In the genomic region with DNA sequence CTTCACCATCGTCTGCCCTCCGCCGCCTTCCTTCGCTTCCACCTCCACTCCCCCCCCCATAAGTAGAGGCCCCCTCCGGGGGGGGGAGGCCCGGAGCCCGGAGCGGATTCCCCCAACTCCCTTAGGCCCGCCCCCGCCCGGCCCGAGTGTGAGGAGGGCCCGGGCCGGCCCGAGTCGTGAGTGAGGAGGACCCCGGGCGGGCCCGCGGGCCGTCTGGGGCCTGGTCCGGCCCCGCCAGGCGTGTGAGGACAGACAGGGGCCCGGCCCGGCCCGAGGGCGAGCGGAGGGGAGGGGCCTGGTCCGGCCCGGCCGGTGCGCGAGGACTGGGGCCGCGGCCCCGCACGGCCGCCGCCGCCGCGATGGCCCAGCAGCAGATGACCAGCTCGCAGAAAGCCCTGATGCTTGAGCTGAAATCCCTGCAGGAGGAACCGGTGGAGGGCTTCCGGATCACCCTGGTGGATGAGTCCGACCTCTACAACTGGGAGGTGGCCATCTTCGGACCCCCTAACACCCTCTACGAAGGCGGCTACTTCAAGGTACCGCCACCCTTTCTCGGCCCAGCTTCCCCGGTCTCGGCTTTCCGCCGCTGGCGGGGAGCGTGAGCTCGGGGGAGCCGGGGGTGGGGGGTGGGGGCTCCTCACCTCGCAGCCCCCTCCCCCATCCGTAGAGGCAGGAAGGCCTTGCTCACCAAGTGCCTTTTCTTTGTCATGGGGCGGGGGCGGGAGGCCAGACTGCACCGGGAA, we compare ENCODE assay signal across 8 mouse cellular contexts. TPM values are rescaled to one million over a fixed set of nuclear protein-coding genes. Genes with fewer than 3 reads are reported as not detected.
DNase-seq lines count a peak whose midpoint lies in the region; ATAC-seq and TF ChIP-seq lines count a peak whose summit lies in the region.

TSS of gene Ube2r2 (plus strand) at position 33 of the 743 bp plus-strand sequence.

- 0% methylated on average over 25 of the region's 65 CpGs for WGBS in embryonic facial prominence, embryonic 14.5 days
- under 1% methylated on average over 56 of the region's 65 CpGs for WGBS in heart, adult 2 months
- under 1% methylated on average over 61 of the region's 65 CpGs for WGBS in kidney, adult 2 months
- under 1% methylated on average over 62 of the region's 65 CpGs for WGBS in limb, embryonic 15.5 days
- under 1% methylated on average over 48 of the region's 65 CpGs for WGBS in midbrain, embryonic 16.5 days

- H3K36me3 ChIP-seq in embryonic facial prominence, embryonic 14.5 days (ENCODE audit: control insufficient read depth, insufficient read depth, low read length), result peaks cover 21% of the 10 kb centered on the region
- peaks cover 14% of the 10 kb centered on the region for H3K36me3 ChIP-seq in heart, adult 2 months (ENCODE audit: control insufficient read depth, insufficient read depth, low read length)
- no peaks in the 10 kb centered on the region for H3K36me3 ChIP-seq in kidney, adult 2 months (ENCODE audit: control insufficient read depth, insufficient read depth, low read length)
- peaks cover 15% of the 10 kb centered on the region for H3K36me3 ChIP-seq in limb, embryonic 15.5 days
- no peaks in the 10 kb centered on the region for H3K36me3 ChIP-seq in midbrain, embryonic 16.5 days (ENCODE audit: control insufficient read depth, insufficient read depth, low read length)

- no peaks in the 10 kb centered on the region for H3K9me3 ChIP-seq in embryonic facial prominence, embryonic 14.5 days (ENCODE audit: control insufficient read depth, low read length)
- H3K9me3 ChIP-seq in limb, embryonic 15.5 days, result no peaks in the 10 kb centered on the region
- no peaks in the 10 kb centered on the region for H3K9me3 ChIP-seq in midbrain, embryonic 16.5 days (replicated peaks; ENCODE audit: control insufficient read depth, low read length, poor library complexity, severe bottlenecking)

- DNase-seq in 3T3-L1 (ENCODE audit: low read depth, low spot score), result peak; percentile 70
- peak; percentile 77 for DNase-seq in adrenal gland, postnatal 10 days
- DNase-seq in embryonic facial prominence, embryonic 14.5 days (ENCODE audit: low spot score), result peak; percentile 80
- DNase-seq in heart, adult 2 months, result peak; percentile 85 to 86
- peak; percentile 73 for DNase-seq in kidney, adult 2 months
- peak; percentile 57 to 62 for DNase-seq in spleen, postnatal 36 days (ENCODE audit: low spot score in 2 of 2)

- peak within 1 kb of the TSS; percentile 75 for H3K4me2 ChIP-seq in embryonic facial prominence, embryonic 14.5 days (ENCODE audit: low read depth, low read length)
- H3K4me2 ChIP-seq in limb, embryonic 15.5 days, result peak within 1 kb of the TSS; percentile 60
- H3K4me2 ChIP-seq in midbrain, embryonic 16.5 days (ENCODE audit: low read length), result peak within 1 kb of the TSS; percentile 73

- intact Hi-C loops in heart, adult 2 months (cut with DNase I), result no loop called here

- peaks cover 5% of the 10 kb centered on the region; the same call in 1 of the 2 replicates for H3K4me1 ChIP-seq in embryonic facial prominence, embryonic 14.5 days (ENCODE audit: control insufficient read depth, insufficient read depth, low read length)
- H3K4me1 ChIP-seq in heart, adult 2 months (ENCODE audit: control insufficient read depth, insufficient read depth, low read length), result peaks cover 5% of the 10 kb centered on the region
- no peaks in the 10 kb centered on the region; the same call in 1 of the 2 replicates for H3K4me1 ChIP-seq in kidney, adult 2 months (ENCODE audit: control insufficient read depth, insufficient read depth, low read length)
- peaks cover 5% of the 10 kb centered on the region for H3K4me1 ChIP-seq in limb, embryonic 15.5 days
- peaks cover 21% of the 10 kb centered on the region for H3K4me1 ChIP-seq in midbrain, embryonic 16.5 days (ENCODE audit: control insufficient read depth, insufficient read depth, low read length)

- H3K79me2 ChIP-seq in heart, adult 2 months (replicated peaks; ENCODE audit: control insufficient read depth, insufficient read depth, low read length), result no peaks in the 10 kb centered on the region; the same call in 1 of the 2 replicates

- H3K4me3 ChIP-seq in embryonic facial prominence, embryonic 14.5 days (ENCODE audit: low read depth, low read length), result peak within 1 kb of the TSS; percentile 90
- H3K4me3 ChIP-seq in heart, adult 2 months, result peak within 1 kb of the TSS; percentile 92
- peak within 1 kb of the TSS; percentile 80 for H3K4me3 ChIP-seq in kidney, adult 2 months (ENCODE audit: insufficient read depth, low read depth, low read length)
- H3K4me3 ChIP-seq in limb, embryonic 15.5 days, result peak within 1 kb of the TSS; percentile 93
- peak within 1 kb of the TSS; percentile 92 for H3K4me3 ChIP-seq in midbrain, embryonic 16.5 days (ENCODE audit: low read depth, low read length)

- 0 out of 2 replicates have a peak, but pooled peaks have one; percentile 7 for TF ChIP-seq CTCF in heart, adult 2 months (IDR thresholded peaks at IDR 0.05)
- TF ChIP-seq CTCF in kidney, adult 2 months (conservative IDR thresholded peaks at IDR 0.05; ENCODE audit: insufficient read depth, insufficient read length, low read depth, low read length), result no peak

- no peaks in the 10 kb centered on the region for H3K27me3 ChIP-seq in embryonic facial prominence, embryonic 14.5 days (replicated peaks; ENCODE audit: control insufficient read depth, insufficient read depth, low read length)
- no peaks in the 10 kb centered on the region for H3K27me3 ChIP-seq in heart, adult 2 months (ENCODE audit: control insufficient read depth, insufficient read depth, low read length)
- no peaks in the 10 kb centered on the region for H3K27me3 ChIP-seq in kidney, adult 2 months (replicated peaks; ENCODE audit: control insufficient read depth, insufficient read depth, low read length)
- H3K27me3 ChIP-seq in limb, embryonic 15.5 days, result no peaks in the 10 kb centered on the region
- no peaks in the 10 kb centered on the region for H3K27me3 ChIP-seq in midbrain, embryonic 16.5 days (ENCODE audit: control insufficient read depth, insufficient read depth, low read depth, low read length)

- H3K27ac ChIP-seq in embryonic facial prominence, embryonic 14.5 days (replicated peaks; ENCODE audit: low read depth, low read length), result peak within 1 kb of the TSS; percentile 98
- peak within 1 kb of the TSS; percentile 97 for H3K27ac ChIP-seq in heart, adult 2 months
- H3K27ac ChIP-seq in kidney, adult 2 months (ENCODE audit: insufficient read depth, low read depth, low read length), result peak within 1 kb of the TSS; percentile 88
- H3K27ac ChIP-seq in limb, embryonic 15.5 days, result peak within 1 kb of the TSS; percentile 99
- peak within 1 kb of the TSS; percentile 99 for H3K27ac ChIP-seq in midbrain, embryonic 16.5 days (ENCODE audit: low read length)

- H3K9ac ChIP-seq in embryonic facial prominence, embryonic 14.5 days (ENCODE audit: low read depth, low read length), result peak within 1 kb of the TSS; percentile 97
- H3K9ac ChIP-seq in heart, adult 2 months (ENCODE audit: low read depth, low read length), result peak within 1 kb of the TSS; percentile 92
- H3K9ac ChIP-seq in limb, embryonic 15.5 days, result peak within 1 kb of the TSS; percentile 98
- H3K9ac ChIP-seq in midbrain, embryonic 16.5 days (ENCODE audit: low read depth, low read length), result peak within 1 kb of the TSS; percentile 97

- TF ChIP-seq POLR2A in heart, adult 2 months (IDR thresholded peaks at IDR 0.05; ENCODE audit: insufficient read depth, low read depth, low read length), result no peak
- TF ChIP-seq POLR2A in kidney, adult 2 months (IDR thresholded peaks at IDR 0.05; ENCODE audit: low read depth, low read length), result no peak

- ATAC-seq in embryonic facial prominence, embryonic 14.5 days (ENCODE audit: low read depth), result peak; percentile 76
- ATAC-seq in limb, embryonic 15.5 days (ENCODE audit: insufficient number of reproducible peaks, low FRiP score, low TSS enrichment, low read depth), result peak; percentile 69
- peak; percentile 77 for ATAC-seq in midbrain, embryonic 16.5 days

- no peak for TF ChIP-seq EP300 in heart, adult 2 months (IDR thresholded peaks at IDR 0.05; ENCODE audit: insufficient read depth, low read depth, low read length)

RNA-seq across cellular contexts. Expression of gene Ube2r2, which starts in this region (rescaled TPM):
- 100 to 1,000 TPM; 105 to 107 TPM for total RNA-seq in adrenal gland, postnatal 10 days (2021)
- 83.7 and 90.7 TPM in 2 replicates for polyA plus RNA-seq in embryonic facial prominence, embryonic 14.5 days (2014; fragmentation: Nextera tagmentation; extraction: Ambion mirVana)
- 100 to 1,000 TPM; 121 to 133 TPM for total RNA-seq in heart, adult 2 months (2021)
- 52.7 and 72.9 TPM in 2 replicates for polyA plus RNA-seq in heart, adult 2 months (2012; rRNA removed)
- polyA plus RNA-seq in kidney, adult 2 months (2012; rRNA removed), result 59.7 and 67.4 TPM in 2 replicates
- 71.2 and 75.0 TPM in 2 replicates for polyA plus RNA-seq in limb, embryonic 15.5 days (2015; fragmentation: Nextera tagmentation; extraction: Ambion mirVana)
- polyA plus RNA-seq in midbrain, embryonic 16.5 days (2015; fragmentation: Nextera tagmentation; extraction: Ambion mirVana), result 51.1 and 57.5 TPM in 2 replicates

Comparison
In these comparisons a context has a peak if more than half of its experiments do, and no peak if none do; other contexts are left out.
1. Peak in every context shown above with its lines: DNase-seq, ATAC-seq, H3K4me3 ChIP-seq and H3K27ac ChIP-seq.